Mouse (Mus musculus): Measurements from ENCODE around the gene Ipo5.

Gene Ipo5

GRCm38 (mm10) chr14:120924044-120924443 is 13.0 kb downstream of the Ipo5 start:
- no peak for DNase-seq (ENCODE audit: low read depth, low spot score)

GRCm38 (mm10) chr14:120925731-120926585 is 14.9 kb downstream of the Ipo5 start:
- DNase-seq (ENCODE audit: low read depth, low spot score): no peak

GRCm38 (mm10) chr14:120931236-120931635 is 20.2 kb downstream of the Ipo5 start:
- no peak for DNase-seq (ENCODE audit: low read depth, low spot score)

GRCm38 (mm10) chr14:120933624-120934023 is 22.6 kb downstream of the Ipo5 start:
- DNase-seq (ENCODE audit: low read depth, low spot score): no peak

GRCm38 (mm10) chr14:120937102-120937501 is 26.1 kb downstream of the Ipo5 start:
- DNase-seq (ENCODE audit: low read depth, low spot score): no peak

- DNase-seq (ENCODE audit: low read depth, low spot score): no peak
Measured at GRCm38 (mm10) chr14:120942803-120943202, 31.8 kb downstream of the Ipo5 start.

- no peak for DNase-seq (ENCODE audit: low read depth, low spot score)
Measured at GRCm38 (mm10) chr14:120945146-120945545, 34.1 kb downstream of the Ipo5 start.

GRCm38 (mm10) chr14:120947104-120947503 is 36.1 kb downstream of the Ipo5 start:
- DNase-seq (ENCODE audit: low read depth, low spot score): no peak

GRCm38 (mm10) chr14:120949002-120949401 is 38.0 kb downstream of the Ipo5 start:
- no peak for DNase-seq (ENCODE audit: low read depth, low spot score)

GRCm38 (mm10) chr14:120950068-120950467 is 39.0 kb downstream of the Ipo5 start:
- DNase-seq (ENCODE audit: low read depth, low spot score): no peak

- no peak for DNase-seq (ENCODE audit: low read depth, low spot score)
Measured at GRCm38 (mm10) chr14:120952434-120952833, 41.4 kb downstream of the Ipo5 start.

- DNase-seq (ENCODE audit: low read depth, low spot score): no peak
Measured at GRCm38 (mm10) chr14:120960551-120960950, 49.5 kb downstream of the Ipo5 start.

GRCm38 (mm10) chr14:120960991-120961390 is 50.0 kb downstream of the Ipo5 start:
- DNase-seq (ENCODE audit: low read depth, low spot score): peak; percentile 64

- DNase-seq (ENCODE audit: low read depth, low spot score): no peak
Measured at GRCm38 (mm10) chr14:120967072-120967471, 56.0 kb downstream of the Ipo5 start.

- no peak for DNase-seq (ENCODE audit: low read depth, low spot score)
Measured at GRCm38 (mm10) chr14:120968723-120969122, 57.7 kb downstream of the Ipo5 start.

- DNase-seq (ENCODE audit: low read depth, low spot score): no peak
Measured at GRCm38 (mm10) chr14:120969673-120970072, 58.6 kb downstream of the Ipo5 start.

- DNase-seq (ENCODE audit: low read depth, low spot score): no peak
Measured at GRCm38 (mm10) chr14:120970637-120971036, 59.6 kb downstream of the Ipo5 start.

- no peak for DNase-seq (ENCODE audit: low read depth, low spot score)
Measured at GRCm38 (mm10) chr14:120971313-120971712, 60.3 kb downstream of the Ipo5 start.

- peak; percentile 69 for DNase-seq (ENCODE audit: low read depth, low spot score)
Measured at GRCm38 (mm10) chr14:120979559-120979958, 68.5 kb downstream of the Ipo5 start.

- peak; percentile 92 for DNase-seq (ENCODE audit: low read depth, low spot score)
Measured at GRCm38 (mm10) chr14:120989126-120989525, 78.1 kb downstream of the Ipo5 start.
